Mouse (Mus musculus): ENCODE data around the gene Gm9913. TPM values are rescaled to one million over a fixed set of nuclear protein-coding genes. Genes with fewer than 3 reads are reported as not detected.

Gene Gm9913
- polyA plus RNA-seq, 1 experiment from 2014 or later: 0.32 TPM

Other genes starting within 250 kb of the Gm9913 start
- 14.8 and 19.4 TPM in 2 replicates for gene Fbn1, start 2.9 kb downstream of the Gm9913 start, polyA plus RNA-seq (2015; fragmentation: Nextera tagmentation; extraction: Ambion mirVana)
- 4.2 and 4.7 TPM in 2 replicates for gene Cep152, start 120.0 kb downstream of the Gm9913 start, polyA plus RNA-seq (2015; fragmentation: Nextera tagmentation; extraction: Ambion mirVana)
- gene Eid1, start 168.0 kb downstream of the Gm9913 start, polyA plus RNA-seq (2015; fragmentation: Nextera tagmentation; extraction: Ambion mirVana): 112 and 128 TPM in 2 replicates
- 1.3 and 1.7 TPM in 2 replicates for gene Shc4, start 219.1 kb downstream of the Gm9913 start, polyA plus RNA-seq (2015; fragmentation: Nextera tagmentation; extraction: Ambion mirVana)